Mouse (Mus musculus) stomach, embryonic 16.5 days (tissue): Measurements from ENCODE around the gene Lmbrd1. TPM values are rescaled to one million over a fixed set of nuclear protein-coding genes. Genes with fewer than 3 reads are reported as not detected.

ENCODE experiments used
- ATAC-seq: fragments of 200-750 bp; cut with Nextera tagmentation; 2 replicates; pipeline ENCODE4 v1.8.0; 2017; ENCODE audit warnings: moderate number of reproducible peaks, moderate TSS enrichment; ENCODE audit not compliant: insufficient read depth, low FRiP score
- H3K27ac ChIP-seq: fragments of 300-500 bp; sonication (generic); 2 replicates; pipeline ENCODE4 v1.5.1; 2014; ENCODE audit warnings: low read length
- H3K27me3 ChIP-seq: fragments of 300-500 bp; sonication (generic); 2 replicates; pipeline ENCODE4 v1.6.1; 2014; ENCODE audit warnings: low read length, control low read depth, mixed read lengths; ENCODE audit not compliant: control insufficient read depth, insufficient read depth
- H3K36me3 ChIP-seq: fragments of 300-500 bp; sonication (generic); 2 replicates; pipeline ENCODE4 v1.6.1; 2014; ENCODE audit warnings: low read length; ENCODE audit not compliant: control insufficient read depth, insufficient read depth
- H3K4me1 ChIP-seq: fragments of 300-500 bp; sonication (generic); 2 replicates; pipeline ENCODE4 v1.6.1; 2014; ENCODE audit warnings: low read length, control low read depth, mixed read lengths; ENCODE audit not compliant: control insufficient read depth, insufficient read depth
- H3K4me2 ChIP-seq: fragments of 300-500 bp; sonication (generic); 2 replicates; pipeline ENCODE4 v1.6.1; 2014; ENCODE audit warnings: low read depth, low read length, mixed read lengths
- H3K4me3 ChIP-seq: fragments of 300-500 bp; sonication (generic); replicated peaks from 2 replicates; pipeline ENCODE4 v1.5.1; 2014; ENCODE audit warnings: mild to moderate bottlenecking, low read length
- H3K9ac ChIP-seq: fragments of 300-500 bp; sonication (generic); 2 replicates; pipeline ENCODE4 v1.6.1; 2014; ENCODE audit warnings: low read length
- H3K9me3 ChIP-seq: fragments of 300-500 bp; sonication (generic); replicated peaks from 2 replicates; pipeline ENCODE4 v1.6.1; 2016; ENCODE audit warnings: low read length, control low read depth; ENCODE audit not compliant: control insufficient read depth
- WGBS: fragments of 180-500 bp; shearing (Covaris S2); extraction: QIAGEN DNeasy Blood & Tissue Kit; methylation state at CpG from one replicate; pipeline ENCODE4 v1.1.7; 2014; 5-methylcytosine and 5-hydroxymethylcytosine counted together
- polyA plus RNA-seq: library from polyadenylated mRNA; unstranded; fragments of >200 nt; fragmentation: Nextera tagmentation; extraction: Ambion mirVana; gene quantifications from 2 replicates; pipeline ENCODE4 v1.2.1, GENCODE M21; 2015

The Lmbrd1 gene
- polyA plus RNA-seq, 1 experiment from 2014 or later = 35.1 TPM

- H3K9me3 ChIP-seq = no peaks in the 10 kb centered on the region
- H3K9ac ChIP-seq = peak overlapping the region; percentile 89
- H3K4me2 ChIP-seq = peak overlapping the region; percentile 56
- WGBS = 4% methylated on average over 13 of the region's 13 CpGs
- H3K4me3 ChIP-seq = peak overlapping the region; percentile 77
- H3K27ac ChIP-seq = peak overlapping the region; percentile 69
- H3K27me3 ChIP-seq = no peaks in the 10 kb centered on the region
- H3K4me1 ChIP-seq = no peaks in the 10 kb centered on the region
- H3K36me3 ChIP-seq = no peaks in the 10 kb centered on the region
- peak; percentile 4; the same call in 1 of the 2 replicates for ATAC-seq
These were observed 641 bp downstream of the Lmbrd1 start for GRCm38 (mm10) chr1:24679071-24679470.

GRCm38 (mm10) chr1:24680991-24681390, 2.6 kb downstream of the Lmbrd1 start:
- 94% methylated on average over 3 of the region's 3 CpGs for WGBS
- Histone ChIP-seq H3K4me2 (no peak overlapping the region), H3K4me3 (no peak overlapping the region), H3K9ac (no peak overlapping the region), H3K27me3 (no peaks in the 10 kb centered on the region), H3K36me3 (no peaks in the 10 kb centered on the region), H3K9me3 (no peaks in the 10 kb centered on the region), H3K4me1 (no peaks in the 10 kb centered on the region), H3K27ac (no peak overlapping the region)
- no peak for ATAC-seq

GRCm38 (mm10) chr1:24681946-24682345, 3.5 kb downstream of the Lmbrd1 start:
- H3K4me3 ChIP-seq = no peak overlapping the region
- H3K9me3 ChIP-seq = no peaks in the 10 kb centered on the region
- ATAC-seq = no peak
- H3K27ac ChIP-seq = no peak overlapping the region
- no peak overlapping the region for H3K4me2 ChIP-seq
- 64% methylated on average over 3 of the region's 3 CpGs for WGBS
- no peaks in the 10 kb centered on the region for H3K27me3 ChIP-seq
- no peaks in the 10 kb centered on the region for H3K4me1 ChIP-seq
- no peaks in the 10 kb centered on the region for H3K36me3 ChIP-seq
- no peak overlapping the region for H3K9ac ChIP-seq

GRCm38 (mm10) chr1:24683947-24684346, 5.5 kb downstream of the Lmbrd1 start:
- no peak overlapping the region for H3K4me3 ChIP-seq
- H3K27me3 ChIP-seq = no peaks in the 10 kb centered on the region
- no peaks in the 10 kb centered on the region for H3K4me1 ChIP-seq
- no peak overlapping the region for H3K27ac ChIP-seq
- ATAC-seq = peak; percentile 97
- no peaks in the 10 kb centered on the region for H3K36me3 ChIP-seq
- H3K9me3 ChIP-seq = no peaks in the 10 kb centered on the region
- H3K9ac ChIP-seq = no peak overlapping the region
- WGBS = 76% methylated on average over 1 of the region's 1 CpGs
- H3K4me2 ChIP-seq = no peak overlapping the region

- no peaks in the 10 kb centered on the region for H3K27me3 ChIP-seq
- no peak for ATAC-seq
These were observed 7.2 kb downstream of the Lmbrd1 start for GRCm38 (mm10) chr1:24685606-24686005.

GRCm38 (mm10) chr1:24686235-24687021, 8.0 kb downstream of the Lmbrd1 start:
- Histone ChIP-seq H3K4me3 (no peak overlapping the region), H3K4me2 (no peak overlapping the region), H3K9ac (no peak overlapping the region), H3K9me3 (no peaks in the 10 kb centered on the region), H3K36me3 (no peaks in the 10 kb centered on the region), H3K27me3 (no peaks in the 10 kb centered on the region), H3K4me1 (no peaks in the 10 kb centered on the region), H3K27ac (no peak overlapping the region)
- WGBS = 91% methylated on average over 4 of the region's 4 CpGs
- ATAC-seq = no peak

More at GRCm38 (mm10) chr1:24685606-24686005, 7.2 kb downstream of the Lmbrd1 start:
- H3K4me3 ChIP-seq = no peak overlapping the region
- no peak overlapping the region for H3K4me2 ChIP-seq
- WGBS = 91% methylated on average over 7 of the region's 7 CpGs
- H3K27ac ChIP-seq = no peak overlapping the region
- H3K9ac ChIP-seq = no peak overlapping the region
- H3K36me3 ChIP-seq = no peaks in the 10 kb centered on the region
- no peaks in the 10 kb centered on the region for H3K9me3 ChIP-seq
- no peaks in the 10 kb centered on the region for H3K4me1 ChIP-seq

- H3K4me1 ChIP-seq = peaks cover 6% of the 10 kb centered on the region; the same call in 1 of the 2 replicates
- no peak for ATAC-seq
- H3K9ac ChIP-seq = no peak overlapping the region
- H3K4me3 ChIP-seq = no peak overlapping the region
- H3K36me3 ChIP-seq = no peaks in the 10 kb centered on the region
- H3K9me3 ChIP-seq = no peaks in the 10 kb centered on the region
- no peak overlapping the region for H3K4me2 ChIP-seq
- H3K27me3 ChIP-seq = no peaks in the 10 kb centered on the region
- 74% methylated on average over 3 of the region's 3 CpGs for WGBS
- H3K27ac ChIP-seq = no peak overlapping the region
These were observed 19.2 kb downstream of the Lmbrd1 start for GRCm38 (mm10) chr1:24697677-24698076.

GRCm38 (mm10) chr1:24698146-24698880, 19.9 kb downstream of the Lmbrd1 start:
- Histone ChIP-seq H3K27ac (no peak overlapping the region), H3K9me3 (no peaks in the 10 kb centered on the region), H3K4me3 (no peak overlapping the region), H3K36me3 (no peaks in the 10 kb centered on the region), H3K4me2 (no peak overlapping the region), H3K9ac (no peak overlapping the region), H3K27me3 (no peaks in the 10 kb centered on the region), H3K4me1 (peaks cover 12% of the 10 kb centered on the region; the same call in 1 of the 2 replicates)
- ATAC-seq = no peak
- 65% methylated on average over 9 of the region's 9 CpGs for WGBS

- H3K4me1 ChIP-seq = peaks cover 14% of the 10 kb centered on the region; the same call in 1 of the 2 replicates
- no peak overlapping the region for H3K4me3 ChIP-seq
- WGBS = 19% methylated on average over 9 of the region's 9 CpGs
- no peaks in the 10 kb centered on the region for H3K9me3 ChIP-seq
- no peaks in the 10 kb centered on the region for H3K27me3 ChIP-seq
- no peak overlapping the region for H3K27ac ChIP-seq
- no peak overlapping the region for H3K9ac ChIP-seq
- peak; percentile 78 for ATAC-seq
- H3K36me3 ChIP-seq = no peaks in the 10 kb centered on the region
- peak overlapping the region; percentile 11; the same call in 1 of the 2 replicates for H3K4me2 ChIP-seq
These were observed 20.9 kb downstream of the Lmbrd1 start for GRCm38 (mm10) chr1:24699320-24699719.
